Mouse (Mus musculus) cortical plate, adult 2 months (tissue): ENCODE measurements around the gene Dera.

Experiments
- CTCF ChIP-seq: fragments of 200-500 bp; IDR thresholded peaks from 2 replicates; pipeline ENCODE4 v1.5.1; 2011; ENCODE audit warnings: mild to moderate bottlenecking, control low read depth, low read length; ENCODE audit not compliant: insufficient read depth; ENCODE audit errors: extremely low read depth
- POLR2A ChIP-seq: fragments of 200-500 bp; IDR thresholded peaks from 2 replicates; pipeline ENCODE4 v1.6.1; 2011; ENCODE audit warnings: mild to moderate bottlenecking, low read length, control low read depth; ENCODE audit not compliant: insufficient read depth; ENCODE audit errors: extremely low read depth

DNA sequence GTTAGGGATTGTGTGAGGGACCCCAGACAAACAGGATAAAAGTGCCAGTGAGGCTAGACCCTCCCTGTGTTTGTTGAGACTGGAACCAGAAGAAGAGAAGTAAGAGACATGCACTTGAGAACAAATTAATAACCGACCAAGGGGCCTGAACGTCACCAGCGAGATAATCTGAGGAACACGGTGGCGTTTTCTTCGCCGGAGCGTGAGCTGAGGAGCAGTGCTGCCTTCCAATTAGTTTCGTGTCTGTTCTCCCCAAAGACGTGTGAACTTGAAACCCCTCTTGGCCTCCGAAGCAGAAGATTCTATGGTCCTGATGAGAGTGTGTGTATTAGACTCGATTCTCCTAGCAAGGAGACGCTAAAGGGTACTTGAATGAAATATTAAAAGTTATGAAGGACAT, 19.8 kb downstream of the Dera start:
- no peak for TF ChIP-seq CTCF
- no peak for TF ChIP-seq POLR2A
